ENCODE assay signal across 8 mouse cellular contexts in genomic region chr7:101323141-101323594, GRCm38 (mm10). TPM values are rescaled to one million over a fixed set of nuclear protein-coding genes. Genes with fewer than 3 reads are reported as not detected.
A peak's percentile ranks its signal among the peaks of the same experiment; 100 is the strongest.
DNase-seq lines count a peak whose midpoint lies in the region; ATAC-seq lines count a peak whose summit lies in the region.

No protein-coding gene starts in this region.

- H3K36me3 ChIP-seq in hindbrain, embryonic 15.5 days, result no peaks in the 10 kb centered on the region
- no peaks in the 10 kb centered on the region for H3K36me3 ChIP-seq in hindbrain, embryonic 11.5 days (ENCODE audit: control insufficient read depth, insufficient read depth, low read length)
- H3K36me3 ChIP-seq in intestine, embryonic 16.5 days (ENCODE audit: control insufficient read depth, insufficient read depth, low read length), result no peaks in the 10 kb centered on the region
- peaks cover 12% of the 10 kb centered on the region; the same call in 1 of the 2 replicates for H3K36me3 ChIP-seq in liver, embryonic 15.5 days (replicated peaks)

- 59% methylated on average over 4 of the region's 4 CpGs for WGBS in hindbrain, embryonic 15.5 days
- 61% methylated on average over 4 of the region's 4 CpGs for WGBS in hindbrain, embryonic 11.5 days
- 61% methylated on average over 4 of the region's 4 CpGs for WGBS in intestine, embryonic 16.5 days
- WGBS in liver, embryonic 15.5 days (ENCODE audit: insufficient replicate concordance), result 29% methylated on average over 4 of the region's 4 CpGs

- no peak overlapping the region for H3K27ac ChIP-seq in hindbrain, embryonic 15.5 days (replicated peaks)
- H3K27ac ChIP-seq in hindbrain, embryonic 11.5 days (ENCODE audit: low read depth, low read length), result no peak overlapping the region
- H3K27ac ChIP-seq in intestine, embryonic 16.5 days (ENCODE audit: low read length), result peak overlapping the region; percentile 91
- peak overlapping the region; percentile 82 for H3K27ac ChIP-seq in liver, embryonic 15.5 days (replicated peaks)

- H3K27me3 ChIP-seq in hindbrain, embryonic 15.5 days, result peaks cover 10% of the 10 kb centered on the region
- peaks cover 15% of the 10 kb centered on the region for H3K27me3 ChIP-seq in hindbrain, embryonic 11.5 days (ENCODE audit: control insufficient read depth, insufficient read depth, low read length)
- H3K27me3 ChIP-seq in intestine, embryonic 16.5 days (replicated peaks; ENCODE audit: control insufficient read depth, insufficient read depth, low read length), result no peaks in the 10 kb centered on the region
- no peaks in the 10 kb centered on the region for H3K27me3 ChIP-seq in liver, embryonic 15.5 days

- no peak for ATAC-seq in hindbrain, embryonic 15.5 days (ENCODE audit: low FRiP score, low read depth)
- no peak for ATAC-seq in hindbrain, embryonic 11.5 days (ENCODE audit: low FRiP score)
- ATAC-seq in intestine, embryonic 16.5 days, result peak; percentile 69
- peak; percentile 53 for ATAC-seq in liver, embryonic 15.5 days (ENCODE audit: insufficient read depth)

- no peak for DNase-seq in hindbrain, embryonic 11.5 days (ENCODE audit: low spot score)
- DNase-seq in cerebellum, adult 9-10 months, result peak; percentile 66
- DNase-seq in thymus, postnatal 25 days, result no peak
- DNase-seq in urinary bladder, postnatal 36 days (ENCODE audit: low spot score in 2 of 2), result no peak
- no peak for DNase-seq in gastrocnemius, adult 8-10 months (ENCODE audit: low spot score in 2 of 2)

- H3K9ac ChIP-seq in hindbrain, embryonic 15.5 days, result no peak overlapping the region
- H3K9ac ChIP-seq in hindbrain, embryonic 11.5 days (ENCODE audit: low read depth, low read length), result no peak overlapping the region
- H3K9ac ChIP-seq in intestine, embryonic 16.5 days (ENCODE audit: low read depth, low read length), result peak overlapping the region; percentile 86
- H3K9ac ChIP-seq in liver, embryonic 15.5 days, result peak overlapping the region; percentile 79; the same call in 1 of the 2 replicates

- no peaks in the 10 kb centered on the region for H3K9me3 ChIP-seq in hindbrain, embryonic 15.5 days
- no peaks in the 10 kb centered on the region for H3K9me3 ChIP-seq in hindbrain, embryonic 11.5 days (ENCODE audit: control insufficient read depth, low read length)
- no peaks in the 10 kb centered on the region for H3K9me3 ChIP-seq in intestine, embryonic 16.5 days (ENCODE audit: control insufficient read depth, low read length)
- H3K9me3 ChIP-seq in liver, embryonic 15.5 days (replicated peaks), result no peaks in the 10 kb centered on the region

- peaks cover 23% of the 10 kb centered on the region for H3K4me1 ChIP-seq in hindbrain, embryonic 15.5 days (replicated peaks)
- peaks cover 3% of the 10 kb centered on the region; the same call in 1 of the 2 replicates for H3K4me1 ChIP-seq in hindbrain, embryonic 11.5 days (replicated peaks; ENCODE audit: control insufficient read depth, insufficient read depth, low read length)
- H3K4me1 ChIP-seq in intestine, embryonic 16.5 days (ENCODE audit: control insufficient read depth, insufficient read depth, low read length), result peaks cover 27% of the 10 kb centered on the region
- H3K4me1 ChIP-seq in liver, embryonic 15.5 days (replicated peaks), result peaks cover 94% of the 10 kb centered on the region

- H3K4me3 ChIP-seq in hindbrain, embryonic 15.5 days, result no peak overlapping the region
- H3K4me3 ChIP-seq in hindbrain, embryonic 11.5 days (ENCODE audit: low read depth, low read length), result no peak overlapping the region
- peak overlapping the region; percentile 81 for H3K4me3 ChIP-seq in intestine, embryonic 16.5 days (ENCODE audit: low read length)
- H3K4me3 ChIP-seq in liver, embryonic 15.5 days (replicated peaks), result peak overlapping the region; percentile 76

- H3K4me2 ChIP-seq in hindbrain, embryonic 15.5 days, result peak overlapping the region; percentile 19; the same call in 1 of the 2 replicates
- H3K4me2 ChIP-seq in hindbrain, embryonic 11.5 days (replicated peaks; ENCODE audit: low read depth, low read length), result no peak overlapping the region
- peak overlapping the region; percentile 87 for H3K4me2 ChIP-seq in intestine, embryonic 16.5 days (ENCODE audit: low read depth, low read length)
- H3K4me2 ChIP-seq in liver, embryonic 15.5 days, result peak overlapping the region; percentile 95

RNA-seq across cellular contexts. Expression of gene Stard10, which starts 6.3 kb away (rescaled TPM):
- 10.8 and 11.8 TPM in 2 replicates for polyA plus RNA-seq in hindbrain, embryonic 15.5 days (2015; fragmentation: Nextera tagmentation; extraction: Ambion mirVana)
- polyA plus RNA-seq in hindbrain, embryonic 11.5 days (2014; fragmentation: Nextera tagmentation; extraction: Ambion mirVana), result 8.1 and 8.7 TPM in 2 replicates
- polyA plus RNA-seq in intestine, embryonic 16.5 days (2015; fragmentation: Nextera tagmentation; extraction: Ambion mirVana), result 101 and 106 TPM in 2 replicates
- polyA plus RNA-seq in liver, embryonic 15.5 days (2015; fragmentation: Nextera tagmentation; extraction: Ambion mirVana), result 122 and 143 TPM in 2 replicates
- 10 to 100 TPM; 34.9 to 48.5 (median 43.7) TPM for total RNA-seq in gastrocnemius, adult 8-10 months (2022)

RNA-seq across cellular contexts. Expression of gene Atg16l2, which starts 21.1 kb away (rescaled TPM):
- 27.4 and 31.1 TPM in 2 replicates for polyA plus RNA-seq in hindbrain, embryonic 15.5 days (2015; fragmentation: Nextera tagmentation; extraction: Ambion mirVana)
- 10.2 and 10.7 TPM in 2 replicates for polyA plus RNA-seq in hindbrain, embryonic 11.5 days (2014; fragmentation: Nextera tagmentation; extraction: Ambion mirVana)
- polyA plus RNA-seq in intestine, embryonic 16.5 days (2015; fragmentation: Nextera tagmentation; extraction: Ambion mirVana), result 13.4 and 17.3 TPM in 2 replicates
- 5.2 and 5.9 TPM in 2 replicates for polyA plus RNA-seq in liver, embryonic 15.5 days (2015; fragmentation: Nextera tagmentation; extraction: Ambion mirVana)
- 1 to 10 TPM; 3.2 to 5.3 (median 4.3) TPM for total RNA-seq in gastrocnemius, adult 8-10 months (2022)

RNA-seq across cellular contexts. Expression of gene Arap1, which starts 24.7 kb away (rescaled TPM):
- 10.6 and 11.0 TPM in 2 replicates for polyA plus RNA-seq in hindbrain, embryonic 15.5 days (2015; fragmentation: Nextera tagmentation; extraction: Ambion mirVana)
- polyA plus RNA-seq in hindbrain, embryonic 11.5 days (2014; fragmentation: Nextera tagmentation; extraction: Ambion mirVana), result 13.9 and 14.2 TPM in 2 replicates
- polyA plus RNA-seq in intestine, embryonic 16.5 days (2015; fragmentation: Nextera tagmentation; extraction: Ambion mirVana), result 60.9 and 61.8 TPM in 2 replicates
- 14.5 and 19.8 TPM in 2 replicates for polyA plus RNA-seq in liver, embryonic 15.5 days (2015; fragmentation: Nextera tagmentation; extraction: Ambion mirVana)
- 10 to 100 TPM; 16.1 to 18.5 (median 17.1) TPM for total RNA-seq in gastrocnemius, adult 8-10 months (2022)

Comparison
In these comparisons a context has a peak if more than half of its experiments do, and no peak if none do; other contexts are left out.
1. ATAC-seq: peak in intestine, embryonic 16.5 days (single experiment) and liver, embryonic 15.5 days (single experiment); none in hindbrain, embryonic 15.5 days (single experiment) and hindbrain, embryonic 11.5 days (single experiment).
2. H3K27ac ChIP-seq: peak in intestine, embryonic 16.5 days (single experiment) and liver, embryonic 15.5 days (single experiment); none in hindbrain, embryonic 15.5 days (single experiment) and hindbrain, embryonic 11.5 days (single experiment).
3. H3K4me3 ChIP-seq: peak in intestine, embryonic 16.5 days (single experiment) and liver, embryonic 15.5 days (single experiment); none in hindbrain, embryonic 15.5 days (single experiment) and hindbrain, embryonic 11.5 days (single experiment).
4. H3K9ac ChIP-seq: peak in intestine, embryonic 16.5 days (single experiment) and liver, embryonic 15.5 days (single experiment); none in hindbrain, embryonic 15.5 days (single experiment) and hindbrain, embryonic 11.5 days (single experiment).